Comparison of ENCODE assay signal across 8 mouse cellular contexts in genomic region chr16:91081508-91081907, GRCm38 (mm10). TPM values are rescaled to one million over a fixed set of nuclear protein-coding genes. Genes with fewer than 3 reads are reported as not detected.
DNase-seq lines count a peak whose midpoint lies in the region; ATAC-seq lines count a peak whose summit lies in the region.

No protein-coding gene starts in this region.

- DNase-seq in adrenal gland, adult (ENCODE audit: inconsistent age in 2 of 2, low spot score in 1 of 2), result peak; percentile 56 to 90
- DNase-seq in adrenal gland, adult 8-10 months, result no peak
- DNase-seq in c-Kit-negative CD71-positive TER-119-positive erythroid progenitor cells, embryonic 14.5 days (ENCODE audit: low read depth, low spot score), result peak; percentile 79
- DNase-seq in forebrain, embryonic 11.5 days (ENCODE audit: low spot score), result peak; percentile 81
- peak; percentile 38 to 83 for DNase-seq in left cerebral cortex, adult 9 months (ENCODE audit: low spot score in 2 of 2)
- peak; percentile 53 for DNase-seq in skeletal muscle tissue, adult 2 months (ENCODE audit: low read depth, low spot score)

- H3K27me3 ChIP-seq in forebrain, embryonic 11.5 days (ENCODE audit: control insufficient read depth, insufficient read depth, low read length), result peaks cover 2% of the 10 kb centered on the region; the same call in 1 of the 2 replicates
- peaks cover 46% of the 10 kb centered on the region for H3K27me3 ChIP-seq in midbrain, embryonic 12.5 days

- no peak overlapping the region for H3K9ac ChIP-seq in forebrain, embryonic 11.5 days (ENCODE audit: low read length)
- H3K9ac ChIP-seq in midbrain, embryonic 12.5 days (replicated peaks), result no peak overlapping the region

- no peaks in the 10 kb centered on the region; the same call in 1 of the 2 replicates for H3K4me1 ChIP-seq in forebrain, embryonic 11.5 days (replicated peaks; ENCODE audit: control insufficient read depth, insufficient read depth, low read length)
- H3K4me1 ChIP-seq in midbrain, embryonic 12.5 days, result no peaks in the 10 kb centered on the region

- no peaks in the 10 kb centered on the region for H3K36me3 ChIP-seq in forebrain, embryonic 11.5 days (ENCODE audit: control insufficient read depth, insufficient read depth, low read length)
- H3K36me3 ChIP-seq in midbrain, embryonic 12.5 days, result no peaks in the 10 kb centered on the region

- no peaks in the 10 kb centered on the region; the same call in 1 of the 2 replicates for H3K9me3 ChIP-seq in forebrain, embryonic 11.5 days (ENCODE audit: control insufficient read depth, low read length)
- no peaks in the 10 kb centered on the region for H3K9me3 ChIP-seq in midbrain, embryonic 12.5 days

- ATAC-seq in forebrain, embryonic 11.5 days (replicated peaks; ENCODE audit: low FRiP score), result peak; percentile 70
- peak; percentile 81 to 88 for ATAC-seq in hematopoietic stem cell, adult 5-6 weeks (replicated peaks in 1 of 2; ENCODE audit: insufficient read depth in 1 of 2, low FRiP score in 2 of 2, low TSS enrichment in 1 of 2, low read depth in 1 of 2, poor library complexity in 2 of 2, severe bottlenecking in 2 of 2)
- 0 out of 2 replicates have a peak, but pooled peaks have one; percentile 56 for ATAC-seq in midbrain, embryonic 12.5 days (ENCODE audit: low FRiP score, low read depth)

- no peak overlapping the region for H3K4me3 ChIP-seq in forebrain, embryonic 11.5 days (ENCODE audit: low read depth, low read length)
- no peak overlapping the region for H3K4me3 ChIP-seq in midbrain, embryonic 12.5 days

- no peak overlapping the region for H3K4me2 ChIP-seq in forebrain, embryonic 11.5 days (ENCODE audit: low read depth, low read length, severe bottlenecking)
- H3K4me2 ChIP-seq in midbrain, embryonic 12.5 days (replicated peaks), result no peak overlapping the region

- WGBS in forebrain, embryonic 11.5 days, result 20% methylated on average over 11 of the region's 12 CpGs
- WGBS in midbrain, embryonic 12.5 days, result 20% methylated on average over 11 of the region's 12 CpGs

- no peak overlapping the region for H3K27ac ChIP-seq in forebrain, embryonic 11.5 days (ENCODE audit: low read depth, low read length)
- no peak overlapping the region for H3K27ac ChIP-seq in midbrain, embryonic 12.5 days (replicated peaks)

RNA-seq across cellular contexts. Expression of gene 4932438H23Rik, which starts 13.4 kb away (rescaled TPM):
- total RNA-seq in adrenal gland, adult 8-10 months (2022), result under 1 TPM in 2 of 4 experiments, not detected in 2; 0.17 to 0.32 TPM
- 0.17 TPM in 1 of 2 replicates, not detected in the other for polyA plus RNA-seq in forebrain, embryonic 11.5 days (2014; fragmentation: Nextera tagmentation; extraction: Ambion mirVana)
- total RNA-seq in hematopoietic stem cell, adult 5-6 weeks (2017), result 1.7 and 2.2 TPM in 2 replicates
- polyA plus RNA-seq in midbrain, embryonic 12.5 days (2016; fragmentation: Nextera tagmentation; extraction: Ambion mirVana), result 0.10 and 0.28 TPM in 2 replicates

RNA-seq across cellular contexts. Expression of gene Paxbp1, which starts 37.2 kb away (rescaled TPM):
- 10 to 100 TPM; 45.8 to 77.8 (median 53.7) TPM for total RNA-seq in adrenal gland, adult 8-10 months (2022)
- 93.0 and 109 TPM in 2 replicates for polyA plus RNA-seq in forebrain, embryonic 11.5 days (2014; fragmentation: Nextera tagmentation; extraction: Ambion mirVana)
- total RNA-seq in hematopoietic stem cell, adult 5-6 weeks (2017), result 136 and 140 TPM in 2 replicates
- 114 and 118 TPM in 2 replicates for polyA plus RNA-seq in midbrain, embryonic 12.5 days (2016; fragmentation: Nextera tagmentation; extraction: Ambion mirVana)
